Mouse (Mus musculus): Measurements from ENCODE around the gene Slc22a26.
"Not testable (repeated sequence)": the region's sequence is repeated elsewhere in the genome, so short reads cannot be mapped to it uniquely, and the experiment has no call there.

Gene Slc22a26

GRCm38 (mm10) chr19:7802571-7802970 is at the start of gene Slc22a26:
Gene Slc22a26 (minus strand): TSS chr19:7802667.
- in situ Hi-C loops (cut with MboI, MseI): no loop called here

- in situ Hi-C loops (cut with MboI, MseI): no loop called here
Observed at GRCm38 (mm10) chr19:7829851-7830250, 27.4 kb upstream of the Slc22a26 start.

GRCm38 (mm10) chr19:7790571-7790970 is 11.9 kb downstream of the Slc22a26 start:
- in situ Hi-C loops (cut with MboI, MseI): no loop called here

- in situ Hi-C loops (cut with MboI, MseI): no loop called here
Observed at GRCm38 (mm10) chr19:7775306-7775705, 27.2 kb downstream of the Slc22a26 start.

GRCm38 (mm10) chr19:7766124-7766523 is 36.3 kb downstream of the Slc22a26 start:
- in situ Hi-C loops (cut with MboI, MseI): no loop called here

- in situ Hi-C loops (cut with MboI, MseI): no loop called here
Observed at GRCm38 (mm10) chr19:7765599-7765998, 36.9 kb downstream of the Slc22a26 start.

GRCm38 (mm10) chr19:7753371-7753770 is 49.1 kb downstream of the Slc22a26 start:
- in situ Hi-C loops (cut with MboI, MseI): not testable (repeated sequence)

All from T-helper 17 cell (primary cell).